Mouse (Mus musculus) erythroblast, adult 5-6 weeks (primary cell): Measurements from ENCODE around the gene Leprot. TPM values are rescaled to one million over a fixed set of nuclear protein-coding genes. Genes with fewer than 3 reads are reported as not detected.

Source experiments
- ATAC-seq: replicated peaks from 2 replicates; pipeline ENCODE4 v1.8.0; 2016; ENCODE audit warnings: moderate number of reproducible peaks, mild to moderate bottlenecking, moderate TSS enrichment, inconsistent platforms; ENCODE audit not compliant: poor library complexity, low FRiP score, severe bottlenecking
- total RNA-seq, 2 experiments: library from RNA; stranded (forward) in 1 of 2; stranded (reverse) in 1 of 2; fragments of 150-400 nt in 1 of 2; fragments of 200-764, 138-1000 nt in 1 of 2; gene quantifications; 2 replicates each; pipeline versions ENCODE4 v1.2.3 to v1.2.4; 2015 to 2017; ENCODE audit warnings: low replicate concordance in 2 of 2

Gene Leprot
- 16.1 and 21.9 TPM in 2 replicates for total RNA-seq (2015; ENCODE audit: low replicate concordance)
- 26.3 and 31.0 TPM in 2 replicates for total RNA-seq (2017; ENCODE audit: low replicate concordance)

DNA sequence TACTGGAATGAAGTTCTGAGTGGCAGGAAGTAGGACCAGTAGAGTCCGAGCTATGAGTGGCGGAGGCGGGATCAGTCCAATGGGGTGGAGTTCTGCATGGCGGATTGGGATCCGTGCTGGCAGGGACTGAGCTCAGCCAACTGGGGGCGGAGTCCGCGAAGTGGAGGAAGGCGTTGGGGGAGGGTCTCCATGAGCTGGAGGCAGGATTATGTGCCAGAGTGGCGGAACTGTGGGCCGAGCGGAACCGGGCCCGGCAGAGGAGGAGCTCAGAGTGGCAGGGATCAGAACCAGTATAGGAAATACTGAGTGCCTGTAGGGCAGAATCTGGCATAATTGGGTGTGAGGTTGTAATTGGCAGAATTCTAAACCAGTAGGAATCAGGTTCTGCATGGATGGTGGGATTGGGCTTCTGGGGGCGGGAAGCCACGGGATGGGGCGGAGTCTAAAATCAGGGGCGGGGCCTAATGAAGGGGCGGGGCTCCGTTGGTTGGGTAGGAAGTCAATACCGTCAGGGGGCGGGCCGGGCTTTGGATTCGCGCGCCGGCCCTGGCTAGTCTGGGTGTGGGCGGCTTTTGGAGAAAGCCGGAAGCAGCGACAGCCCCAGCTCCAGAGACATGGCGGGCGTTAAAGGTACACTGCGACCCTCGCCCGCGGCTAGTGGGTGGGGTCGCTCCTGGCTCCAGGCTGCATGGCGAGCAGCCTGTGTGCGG is at the start of gene Leprot:
Gene Leprot, plus strand, starts transcription at position 523 of the 710 bp plus-strand sequence.
- peak; percentile 90 for ATAC-seq

DNA sequence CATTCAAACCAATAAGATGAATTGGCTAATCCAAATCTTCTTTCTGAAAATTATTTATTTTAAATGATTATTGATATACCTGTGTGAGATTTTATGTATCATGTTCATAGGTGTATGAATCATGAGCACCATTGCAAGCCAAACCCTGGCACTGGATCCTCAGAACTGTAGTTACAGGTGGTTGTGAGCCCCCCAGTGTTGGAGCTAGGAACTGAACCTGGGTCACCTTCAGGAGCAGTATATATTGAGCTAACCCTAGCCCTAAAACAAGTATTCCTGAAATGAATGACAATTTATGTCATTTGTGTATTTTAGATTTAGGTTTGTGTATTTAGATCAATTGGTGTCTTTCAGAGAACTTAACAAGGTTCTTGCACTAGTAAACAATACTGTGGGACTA is 45.8 kb upstream of the Leprot start:
- ATAC-seq: no peak

DNA sequence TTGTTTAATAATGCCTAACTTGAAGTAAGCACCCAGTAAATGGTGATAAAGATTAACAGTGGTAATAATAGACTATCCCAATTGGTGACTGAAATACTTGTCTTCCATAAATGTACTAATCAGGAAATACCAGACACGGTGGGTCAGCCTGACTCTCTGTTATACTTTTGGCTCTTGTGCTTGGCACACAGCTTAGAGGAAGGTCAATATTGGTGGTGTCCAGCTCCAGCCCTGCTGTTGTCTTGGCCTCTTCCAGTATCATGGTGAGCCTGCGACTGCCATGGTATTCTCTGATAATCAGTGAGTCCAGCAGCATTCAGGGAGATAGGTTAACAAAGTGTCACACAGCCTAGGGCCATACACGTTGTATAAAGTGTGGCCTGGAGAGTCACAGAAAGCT is 43.9 kb upstream of the Leprot start:
- ATAC-seq: no peak

DNA sequence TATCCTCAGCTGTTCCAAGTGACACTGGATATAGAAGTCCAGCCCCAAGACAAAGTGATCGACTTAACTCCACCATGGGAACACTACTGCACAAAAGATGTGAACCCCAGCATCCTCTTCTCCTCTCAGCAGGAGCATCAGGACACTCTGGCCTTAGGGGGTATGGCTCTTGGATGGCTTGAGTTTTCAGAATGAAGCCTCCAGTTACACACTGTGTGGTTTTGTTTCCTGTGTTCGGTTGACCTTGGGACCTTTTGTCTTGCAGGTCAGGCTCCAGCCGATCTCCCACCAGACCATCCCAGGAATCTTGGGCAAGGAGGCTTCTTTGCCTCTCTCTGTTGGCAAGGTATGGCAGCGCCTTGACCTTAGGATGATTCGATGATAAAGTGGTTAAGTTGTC is 31.0 kb upstream of the Leprot start:
- ATAC-seq: no peak

DNA sequence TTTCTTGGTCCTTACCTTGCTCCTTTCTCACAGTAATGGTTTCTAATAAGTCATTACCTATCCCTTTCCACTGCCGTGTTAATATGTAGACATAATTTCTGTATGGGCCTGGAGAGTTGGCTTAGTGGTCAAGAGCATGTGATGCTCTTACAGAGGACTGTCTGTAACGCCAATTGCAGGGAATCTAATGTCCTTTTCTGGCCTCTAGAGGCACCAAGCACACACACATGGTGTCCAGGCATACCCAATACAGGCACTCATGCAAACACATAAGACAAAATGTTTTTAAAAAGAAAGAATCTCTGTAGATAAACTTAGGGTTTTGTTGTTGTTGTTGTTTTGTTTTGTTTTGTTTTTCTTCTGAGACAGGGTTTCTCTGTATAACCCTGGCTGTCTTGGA is 29.8 kb upstream of the Leprot start:
- ATAC-seq: no peak

DNA sequence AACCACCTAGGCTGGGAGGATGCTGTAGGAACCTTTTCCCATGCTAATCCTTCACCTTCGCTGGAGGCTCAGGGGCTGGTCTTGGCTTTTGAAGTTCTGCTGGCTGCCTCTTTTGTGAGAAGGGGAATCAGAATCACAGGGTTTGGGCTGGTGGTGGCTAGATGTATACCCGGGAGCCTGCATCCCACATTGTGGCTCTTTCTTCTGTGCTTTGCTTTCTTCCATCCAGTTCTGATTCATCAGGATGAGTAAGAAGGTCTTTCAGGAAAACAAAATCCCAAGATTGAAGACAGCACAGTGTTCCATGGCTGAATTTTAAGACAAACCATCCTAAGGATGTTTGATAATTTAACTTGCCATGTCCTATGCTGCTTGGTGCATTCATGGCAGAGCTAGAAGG is 27.3 kb upstream of the Leprot start:
- no peak for ATAC-seq

DNA sequence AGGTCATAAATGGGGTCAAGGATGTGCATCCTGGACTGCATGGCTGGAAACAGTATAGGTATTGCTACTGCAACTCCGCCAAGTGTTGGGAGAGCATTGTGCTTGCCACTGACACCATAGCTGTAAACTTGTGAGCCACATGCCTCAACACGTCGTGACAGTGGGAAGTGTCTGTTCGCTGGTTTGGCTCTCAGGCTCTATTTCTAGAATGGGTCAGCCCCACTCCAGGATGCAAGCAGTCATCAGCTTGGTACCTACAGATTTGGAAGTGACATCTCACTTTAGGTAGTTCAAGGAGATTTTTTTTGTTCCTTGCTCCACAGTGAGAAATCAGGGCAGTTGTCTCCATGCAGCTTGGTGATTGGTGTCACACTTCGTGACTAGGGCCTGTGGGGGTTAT is 26.3 kb upstream of the Leprot start:
- ATAC-seq: no peak

DNA sequence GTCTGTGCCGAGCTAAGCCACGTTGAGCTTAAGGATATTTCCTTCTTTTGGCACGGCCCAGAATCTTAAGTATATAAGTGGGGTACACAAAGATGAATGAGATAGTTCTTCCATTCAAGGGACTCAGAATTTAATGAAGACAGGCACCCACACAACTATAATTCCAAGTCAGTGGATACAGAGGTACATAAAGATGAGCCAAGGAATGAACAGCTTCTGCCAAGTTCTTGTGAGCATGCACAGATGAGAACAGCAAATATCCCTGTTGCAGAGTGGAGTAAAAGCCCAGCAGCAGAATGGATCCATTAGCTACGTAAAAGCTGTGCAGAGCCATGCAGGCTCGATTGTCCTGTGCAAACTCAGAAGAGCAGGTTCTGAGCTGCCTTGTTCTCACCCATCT is 22.2 kb upstream of the Leprot start:
- ATAC-seq: no peak

DNA sequence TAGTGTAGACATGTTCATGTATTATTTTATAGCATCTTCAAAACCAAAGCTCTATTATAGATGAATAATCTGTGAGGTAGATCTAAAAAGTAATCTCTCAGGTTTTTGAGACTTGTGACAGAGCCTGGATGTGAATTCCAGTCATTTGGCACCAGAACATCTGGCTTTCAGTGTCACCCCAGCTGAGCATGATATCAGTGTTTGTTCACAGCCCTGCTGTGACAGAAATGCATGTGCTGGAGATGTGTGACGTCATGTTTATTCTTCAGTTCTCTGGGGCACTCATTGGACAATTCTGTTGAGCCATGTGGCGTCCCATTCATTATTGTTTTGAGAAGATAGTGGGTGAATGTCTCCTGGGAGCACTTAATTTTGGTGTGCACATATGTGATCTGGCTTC is 11.9 kb upstream of the Leprot start:
- ATAC-seq: no peak

DNA sequence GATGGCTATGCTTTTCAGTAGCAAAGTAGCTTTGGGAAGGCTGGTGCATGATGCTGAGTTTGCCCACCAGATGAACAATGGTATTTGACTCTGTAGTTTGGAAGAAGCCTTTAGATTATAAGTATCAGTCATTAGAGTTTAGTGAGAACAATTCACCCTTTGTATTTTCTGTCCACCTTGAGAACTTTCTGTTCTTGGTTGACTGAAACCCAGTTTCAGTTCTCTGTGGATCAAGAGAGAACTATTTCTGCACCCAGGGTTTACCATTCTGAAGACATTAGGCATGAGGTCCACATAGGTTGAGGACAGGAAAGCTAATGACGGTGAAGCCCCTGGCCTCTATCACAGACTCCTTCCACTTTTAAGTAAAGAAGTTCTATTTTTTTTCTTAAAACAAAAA is 10.0 kb upstream of the Leprot start:
- ATAC-seq: no peak

DNA sequence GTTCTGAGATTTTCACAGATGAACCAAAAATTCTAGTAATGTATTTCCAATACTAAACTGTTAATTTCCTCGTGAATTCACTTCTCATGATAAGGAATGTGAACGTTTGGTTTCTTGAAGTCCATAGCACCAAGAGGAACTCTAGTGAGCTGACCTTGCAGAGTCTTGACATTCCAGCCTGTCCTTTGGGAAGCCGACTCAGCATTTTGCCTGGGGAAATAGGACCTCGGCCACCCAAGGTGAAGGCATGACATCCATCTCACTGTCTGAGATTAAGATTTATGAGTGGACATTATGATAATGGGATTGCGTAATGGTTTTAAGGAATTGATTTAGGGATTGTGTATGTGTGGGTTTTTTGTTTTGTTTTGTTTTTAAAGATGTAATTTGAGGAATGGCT is 6.9 kb upstream of the Leprot start:
- ATAC-seq: no peak

DNA sequence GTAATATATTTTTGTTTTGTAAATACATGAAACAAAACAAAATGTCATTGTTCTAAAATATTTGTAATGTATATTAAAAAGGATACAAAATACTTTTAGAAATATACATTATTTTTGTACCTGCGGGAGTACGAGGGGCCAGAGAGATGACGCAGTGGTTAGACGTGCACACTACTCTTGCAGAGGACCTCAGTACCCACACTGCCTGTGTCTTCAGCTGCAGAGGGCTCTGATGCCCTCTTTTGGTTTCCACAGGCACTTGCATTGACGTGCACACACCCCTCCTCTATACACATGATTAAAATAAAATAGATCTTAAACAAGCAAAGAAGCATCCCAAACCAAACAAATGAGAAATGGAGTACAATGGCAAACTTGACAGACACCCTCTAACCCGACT is 4.8 kb upstream of the Leprot start:
- ATAC-seq: no peak

DNA sequence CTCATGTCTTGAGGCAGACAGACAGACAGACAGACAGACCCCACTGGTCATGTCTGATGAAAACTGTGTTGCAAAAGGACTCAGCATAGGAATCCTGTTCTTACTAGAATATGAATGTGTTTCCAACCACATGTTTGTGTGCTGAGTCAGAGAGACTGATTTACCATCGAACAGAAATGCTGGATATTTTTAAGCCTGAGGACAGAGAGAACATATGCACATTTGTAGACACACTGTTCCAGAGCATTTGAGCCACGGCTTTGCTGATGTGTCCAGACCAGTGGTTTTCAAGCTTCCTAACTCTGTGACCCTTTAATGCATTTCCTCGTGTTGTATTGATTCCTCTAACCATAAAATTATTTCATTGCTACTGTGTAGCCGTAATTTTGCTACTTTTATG is 4.3 kb upstream of the Leprot start:
- ATAC-seq: no peak

DNA sequence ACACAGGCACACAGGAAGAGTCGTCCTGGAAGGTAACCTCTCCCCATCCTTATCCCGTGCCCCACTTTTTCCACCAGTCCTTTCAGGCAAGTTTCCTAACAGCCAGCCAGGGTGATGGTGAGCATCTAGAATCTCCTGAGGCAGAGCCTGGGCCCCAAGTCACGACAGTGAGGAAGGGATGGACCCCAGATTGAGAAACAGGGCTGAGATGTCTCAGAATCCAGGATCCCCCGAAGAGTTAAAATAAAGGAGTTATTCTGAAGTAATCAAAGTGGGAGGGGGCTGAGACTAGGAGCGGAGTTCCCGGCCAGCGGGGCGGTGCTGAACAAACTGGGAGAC is 692 bp upstream of the Leprot start:
- no peak; the same call in 1 of the 2 replicates for ATAC-seq

DNA sequence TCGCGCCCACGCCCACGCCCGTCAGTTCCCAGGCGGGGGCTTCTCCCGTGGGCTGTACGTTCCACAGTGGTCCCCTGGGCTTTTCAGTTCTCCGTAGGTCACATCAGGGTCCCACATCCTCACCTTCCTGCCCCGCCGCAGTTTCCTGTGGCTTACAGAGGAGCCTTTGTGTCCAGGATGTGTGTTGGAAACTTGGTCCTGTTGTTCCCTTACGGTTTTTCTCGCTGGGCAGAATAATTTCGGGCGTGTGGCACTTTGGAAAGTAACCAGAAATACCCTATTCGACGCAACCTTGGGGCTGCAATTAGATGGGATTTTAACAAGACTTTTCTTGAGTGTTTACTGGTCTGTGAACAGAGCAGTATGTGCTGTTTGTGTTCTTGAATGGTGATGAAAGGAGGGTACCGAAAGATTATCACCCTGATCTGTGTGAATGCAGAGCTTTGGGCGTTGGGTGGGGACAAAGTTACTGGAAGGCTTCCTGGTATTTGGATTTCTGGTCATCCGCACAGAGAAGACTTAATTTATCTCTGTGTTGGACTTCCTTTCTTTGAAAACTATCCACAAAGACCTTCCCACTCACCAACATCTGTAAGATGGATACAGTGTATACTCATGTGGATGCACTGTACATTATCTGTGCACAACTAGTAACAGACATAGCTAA is 591 bp downstream of the Leprot start:
- peak; percentile 2 for ATAC-seq

DNA sequence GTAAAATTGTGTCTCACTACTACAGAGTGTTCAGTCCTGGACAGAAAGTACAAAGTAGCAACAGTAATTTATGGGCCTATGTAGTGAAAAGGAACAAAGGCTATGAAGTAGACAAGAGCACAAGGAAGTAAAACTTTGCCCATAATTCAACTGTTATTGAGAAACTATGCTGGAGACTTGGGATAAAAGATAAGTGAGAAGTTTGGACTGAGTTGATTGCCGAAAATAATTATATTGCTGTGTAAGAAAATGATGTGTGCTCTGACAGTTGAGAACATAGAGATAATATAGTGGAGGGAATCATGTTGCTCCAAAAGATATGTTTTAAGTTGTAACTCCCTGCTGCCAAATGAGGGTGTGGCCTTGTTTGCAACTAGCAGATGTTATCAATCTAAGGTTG is 1.2 kb downstream of the Leprot start:
- ATAC-seq: no peak

DNA sequence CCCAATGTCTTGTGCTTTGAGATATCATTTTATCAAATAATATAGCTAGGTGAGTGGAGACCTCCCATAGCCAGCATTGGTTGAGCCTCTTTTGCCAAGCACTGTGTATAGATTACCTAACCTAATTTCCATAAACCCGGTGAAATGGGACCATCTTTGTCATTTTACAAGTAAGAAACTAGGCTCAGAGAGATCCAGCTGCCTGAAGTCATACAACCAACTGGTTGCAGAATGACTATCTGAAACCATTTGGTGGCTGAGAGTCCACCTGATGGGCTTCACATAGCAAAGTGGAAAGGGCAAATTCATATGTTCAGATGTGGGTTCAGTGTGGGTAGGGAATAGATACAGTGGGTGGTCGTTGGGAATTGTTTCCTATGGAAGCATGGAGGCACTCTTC is 3.4 kb downstream of the Leprot start:
- ATAC-seq: no peak

DNA sequence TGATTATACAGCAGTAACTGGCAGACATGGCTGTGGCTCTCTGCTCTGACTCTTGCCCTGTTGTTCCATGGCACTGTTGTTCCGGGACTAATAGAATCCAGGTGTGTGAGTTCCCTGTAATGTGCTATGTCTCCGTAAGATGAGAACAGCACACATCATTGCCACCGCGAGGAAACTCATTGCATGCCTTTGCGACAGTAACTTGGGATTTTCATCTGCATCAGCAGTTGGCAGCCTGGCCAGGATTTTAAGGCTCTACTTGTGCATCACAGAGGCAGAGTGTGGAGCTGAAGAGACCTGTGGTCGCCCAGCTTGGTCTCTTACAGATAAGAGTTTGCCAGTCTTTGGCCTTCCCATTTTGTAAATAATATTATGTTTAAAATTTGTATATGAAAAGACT is 6.7 kb downstream of the Leprot start:
- no peak for ATAC-seq

DNA sequence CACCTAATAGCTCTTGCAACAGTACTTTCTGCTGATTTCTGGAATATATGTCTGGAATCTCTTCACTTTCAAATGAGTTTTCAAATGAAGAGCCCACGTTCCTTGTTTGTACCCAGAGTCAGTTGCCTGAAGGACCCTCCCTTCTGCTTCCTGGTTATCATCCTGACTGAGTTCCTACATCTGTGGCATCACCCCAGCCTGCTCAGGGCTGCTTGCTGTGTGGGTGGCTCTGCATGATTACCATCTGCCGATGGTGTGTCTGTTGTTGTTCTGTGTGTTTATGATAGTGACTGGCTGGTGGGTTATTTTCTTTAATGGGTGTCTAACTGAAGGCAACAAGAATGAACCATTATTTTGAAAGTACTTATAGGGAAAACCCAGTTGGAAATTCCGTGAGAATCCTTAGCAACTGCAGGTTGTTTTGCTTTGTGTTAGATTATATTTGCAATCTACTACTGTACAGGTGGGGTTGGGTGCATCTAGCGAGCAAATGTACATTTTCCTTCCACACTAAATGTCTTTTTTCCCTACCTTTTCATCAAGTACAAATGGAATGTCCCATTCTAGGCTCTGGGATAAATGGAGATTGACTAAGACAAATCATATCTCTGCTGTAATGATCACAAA is 7.4 kb downstream of the Leprot start:
- ATAC-seq: peak; percentile 74

DNA sequence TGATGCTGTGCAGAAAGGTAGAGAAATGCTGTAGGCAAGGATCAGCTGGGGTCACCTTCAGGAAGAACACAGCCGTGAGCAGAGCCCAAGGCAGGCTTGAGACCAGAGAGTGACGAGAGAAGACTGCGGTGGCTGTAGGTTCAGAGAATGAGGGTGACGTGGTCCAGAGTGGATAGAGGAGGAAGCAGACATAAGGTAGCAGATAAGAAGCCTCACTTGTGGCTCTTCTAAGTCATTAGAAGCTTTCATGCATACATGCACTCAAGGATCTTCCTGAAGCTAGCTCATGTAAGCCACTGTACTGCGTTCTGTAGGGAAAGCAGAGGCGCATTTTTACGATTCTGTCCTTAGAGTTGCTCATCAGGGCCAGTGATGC is 7.9 kb downstream of the Leprot start:
- ATAC-seq: peak; percentile 71

DNA sequence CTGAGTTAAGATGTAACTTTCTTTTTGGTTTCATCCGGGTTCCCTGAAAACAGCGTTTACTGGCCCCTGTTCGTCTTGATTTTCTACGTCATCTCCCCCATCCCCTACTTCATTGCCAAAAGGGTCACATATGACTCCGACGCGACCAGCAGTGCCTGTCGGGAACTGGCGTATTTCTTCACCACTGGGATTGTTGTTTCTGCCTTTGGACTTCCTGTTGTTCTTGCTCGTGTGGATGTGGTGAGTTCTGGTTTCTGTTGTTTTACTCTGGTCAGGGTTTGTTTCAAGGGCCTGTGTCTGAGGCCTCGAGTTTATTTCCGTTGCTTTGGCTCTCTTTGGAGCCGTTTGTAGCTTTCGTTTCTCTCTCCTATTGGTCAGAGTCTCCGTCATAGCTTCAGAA is 8.5 kb downstream of the Leprot start:
- ATAC-seq: no peak
